Mouse (Mus musculus) lung, adult 10 weeks (tissue): Measurements from ENCODE around the gene Pp2d1. TPM values are rescaled to one million over a fixed set of nuclear protein-coding genes. Genes with fewer than 3 reads are reported as not detected.

Experiments used
- polyA plus RNA-seq: library from polyadenylated mRNA; stranded (reverse); fragments of 350-450 nt; fragmentation: Illumina TruSeq; extraction: RNeasy Lipid Tissue Mini Kit (QIAGEN cat#74804); gene quantifications from one replicate; pipeline ENCODE4 v1.2.3, GENCODE M21; 2014; ENCODE audit warnings: low read depth, low replicate concordance; ENCODE audit not compliant: insufficient read depth

Gene Pp2d1
- polyA plus RNA-seq: not detected

GRCm38 (mm10) chr17:53539351-53539750 lies at the start of gene Pp2d1:
Gene Pp2d1 (minus strand): TSS chr17:53539451.

GRCm38 (mm10) chr17:53566161-53566918 lies 27.1 kb upstream of the Pp2d1 start, which contains the start of gene Kat2b:
Gene Kat2b (plus strand): TSS chr17:53566861.

GRCm38 (mm10) chr17:53478858-53479603 lies 60.2 kb downstream of the Pp2d1 start, which contains the start of gene Rab5a:
Gene Rab5a (plus strand): TSS chr17:53479234.

GRCm38 (mm10) chr17:53462603-53463495 lies 76.4 kb downstream of the Pp2d1 start, which contains the start of gene Efhb:
Gene Efhb (minus strand): TSS chr17:53463321.

Other genes with a start within 250 kb of the Pp2d1 start
- gene Efhb, start 76.1 kb downstream of the Pp2d1 start, polyA plus RNA-seq: 0.81 TPM
- gene Rab5a, start 60.2 kb downstream of the Pp2d1 start, polyA plus RNA-seq: 50.8 TPM
- gene Kat2b, start 27.4 kb upstream of the Pp2d1 start, polyA plus RNA-seq: 19.0 TPM
- gene Sgo1, start 149.9 kb upstream of the Pp2d1 start, polyA plus RNA-seq: 0.13 TPM